Mouse (Mus musculus) kidney, adult 2 months (tissue): ENCODE data around the gene B3gnt2. TPM values are rescaled to one million over a fixed set of nuclear protein-coding genes. Genes with fewer than 3 reads are reported as not detected.

Experiments used
- DNase-seq: peaks from one replicate; pipeline ENCODE4 v3.0.0; 2021
- H3K27ac ChIP-seq: fragments of 200-500 bp; 2 replicates; pipeline ENCODE4 v1.5.1; 2012; ENCODE audit warnings: low read depth, low read length, control low read depth, inconsistent platforms; ENCODE audit not compliant: insufficient read depth
- H3K27me3 ChIP-seq: fragments of 200-500 bp; replicated peaks from 2 replicates; pipeline ENCODE4 v1.6.1; 2012; ENCODE audit warnings: mild to moderate bottlenecking, moderate library complexity, low read length, inconsistent platforms; ENCODE audit not compliant: control insufficient read depth, insufficient read depth
- H3K36me3 ChIP-seq: fragments of 200-500 bp; 2 replicates; pipeline ENCODE4 v1.6.1; 2012; ENCODE audit warnings: mild to moderate bottlenecking, moderate library complexity, low read length, inconsistent platforms; ENCODE audit not compliant: control insufficient read depth, insufficient read depth
- H3K4me1 ChIP-seq: fragments of 200-500 bp; 2 replicates; pipeline ENCODE4 v1.6.1; 2011; ENCODE audit warnings: low read length; ENCODE audit not compliant: control insufficient read depth, insufficient read depth
- H3K4me3 ChIP-seq: fragments of 200-500 bp; 2 replicates; pipeline ENCODE4 v1.5.1; 2011; ENCODE audit warnings: mild to moderate bottlenecking, low read depth, low read length, control low read depth; ENCODE audit not compliant: insufficient read depth
- CTCF ChIP-seq: fragments of 200-500 bp; conservative IDR thresholded peaks from 2 replicates; pipeline ENCODE4 v1.5.1; 2011; ENCODE audit warnings: low read depth, mild to moderate bottlenecking, control low read depth, low read length, moderate library complexity, mixed read lengths; ENCODE audit not compliant: insufficient read depth, insufficient read length
- POLR2A ChIP-seq: fragments of 200-500 bp; IDR thresholded peaks from one replicate; pipeline ENCODE4 v1.6.1; 2011; ENCODE audit warnings: low read depth, low read length, control low read depth
- WGBS: fragments of 180-500 bp; shearing (Covaris S2); methylation state at CpG from one replicate; pipeline ENCODE4 v1.1.7; 2018; 5-methylcytosine and 5-hydroxymethylcytosine counted together
- polyA plus RNA-seq: library from polyadenylated mRNA; depleted of rRNA; stranded (reverse); fragments of >200 nt; gene quantifications from 2 replicates; pipeline ENCODE4 v1.2.3, GENCODE M21; 2012

B3gnt2 gene
- polyA plus RNA-seq, 1 experiment = 21.0 TPM

GRCm38 (mm10) chr11:22815143-22815542 is 45.6 kb downstream of the B3gnt2 start:
- Histone ChIP-seq H3K27ac (no peak overlapping the region), H3K4me3 (no peak overlapping the region), H3K36me3 (no peaks in the 10 kb centered on the region), H3K4me1 (peaks cover 4% of the 10 kb centered on the region; the same call in 1 of the 2 replicates), H3K27me3 (no peaks in the 10 kb centered on the region)
- DNase-seq = no peak
- TF ChIP-seq CTCF = no peak
- no peak for TF ChIP-seq POLR2A

GRCm38 (mm10) chr11:22813921-22814704 is 46.6 kb downstream of the B3gnt2 start:
- H3K4me3 ChIP-seq = no peak overlapping the region
- no peaks in the 10 kb centered on the region for H3K36me3 ChIP-seq
- DNase-seq = no peak
- no peak overlapping the region for H3K27ac ChIP-seq
- 76% methylated on average over 5 of the region's 5 CpGs for WGBS
- TF ChIP-seq CTCF (no peak), POLR2A (no peak)
- H3K27me3 ChIP-seq = no peaks in the 10 kb centered on the region
- H3K4me1 ChIP-seq = peaks cover 4% of the 10 kb centered on the region; the same call in 1 of the 2 replicates

GRCm38 (mm10) chr11:22813427-22813826 is 47.3 kb downstream of the B3gnt2 start:
- peaks cover 4% of the 10 kb centered on the region; the same call in 1 of the 2 replicates for H3K4me1 ChIP-seq
- no peak for TF ChIP-seq POLR2A
- no peak for TF ChIP-seq CTCF
- H3K27me3 ChIP-seq = no peaks in the 10 kb centered on the region
- no peak overlapping the region for H3K27ac ChIP-seq
- no peak overlapping the region for H3K4me3 ChIP-seq
- 93% methylated on average over 3 of the region's 3 CpGs for WGBS
- DNase-seq = no peak
- H3K36me3 ChIP-seq = no peaks in the 10 kb centered on the region

- DNase-seq = no peak
- Histone ChIP-seq H3K4me3 (no peak overlapping the region), H3K27me3 (no peaks in the 10 kb centered on the region), H3K4me1 (no peaks in the 10 kb centered on the region; the same call in 1 of the 2 replicates), H3K36me3 (no peaks in the 10 kb centered on the region), H3K27ac (no peak overlapping the region)
- TF ChIP-seq POLR2A (no peak), CTCF (no peak)
- 82% methylated on average over 3 of the region's 3 CpGs for WGBS
These were observed 49.3 kb downstream of the B3gnt2 start for GRCm38 (mm10) chr11:22811413-22811812.

- Histone ChIP-seq H3K27ac (no peak overlapping the region), H3K4me1 (no peaks in the 10 kb centered on the region; the same call in 1 of the 2 replicates), H3K4me3 (no peak overlapping the region), H3K36me3 (no peaks in the 10 kb centered on the region), H3K27me3 (no peaks in the 10 kb centered on the region)
- TF ChIP-seq POLR2A (no peak), CTCF (no peak)
- no peak for DNase-seq
- WGBS = 80% methylated on average over 7 of the region's 7 CpGs
These were observed 51.2 kb downstream of the B3gnt2 start for GRCm38 (mm10) chr11:22809465-22810096.

- DNase-seq = no peak
- Histone ChIP-seq H3K36me3 (no peaks in the 10 kb centered on the region), H3K27me3 (no peaks in the 10 kb centered on the region), H3K27ac (no peak overlapping the region), H3K4me3 (no peak overlapping the region), H3K4me1 (no peaks in the 10 kb centered on the region; the same call in 1 of the 2 replicates)
- TF ChIP-seq CTCF (no peak), POLR2A (no peak)
These were observed 52.7 kb downstream of the B3gnt2 start for GRCm38 (mm10) chr11:22808040-22808439.

- no peaks in the 10 kb centered on the region for H3K27me3 ChIP-seq
- TF ChIP-seq POLR2A (no peak), CTCF (no peak)
- H3K27ac ChIP-seq = no peak overlapping the region
- peaks cover 6% of the 10 kb centered on the region for H3K4me1 ChIP-seq
- WGBS = 96% methylated on average over 1 of the region's 1 CpGs
- no peak overlapping the region for H3K4me3 ChIP-seq
- DNase-seq = no peak
- no peaks in the 10 kb centered on the region for H3K36me3 ChIP-seq
These were observed 55.6 kb downstream of the B3gnt2 start for GRCm38 (mm10) chr11:22805171-22805570.
